Mouse (Mus musculus) monocyte, adult 2 months (primary cell): ENCODE data around the gene Ly86.

Experiments used
- DNase-seq, 2 experiments: peaks; one replicate each; pipeline ENCODE4 v3.0.0; 2022; ENCODE audit warnings: low spot score in 2 of 2, low read depth in 1 of 2

Gene Ly86

DNA sequence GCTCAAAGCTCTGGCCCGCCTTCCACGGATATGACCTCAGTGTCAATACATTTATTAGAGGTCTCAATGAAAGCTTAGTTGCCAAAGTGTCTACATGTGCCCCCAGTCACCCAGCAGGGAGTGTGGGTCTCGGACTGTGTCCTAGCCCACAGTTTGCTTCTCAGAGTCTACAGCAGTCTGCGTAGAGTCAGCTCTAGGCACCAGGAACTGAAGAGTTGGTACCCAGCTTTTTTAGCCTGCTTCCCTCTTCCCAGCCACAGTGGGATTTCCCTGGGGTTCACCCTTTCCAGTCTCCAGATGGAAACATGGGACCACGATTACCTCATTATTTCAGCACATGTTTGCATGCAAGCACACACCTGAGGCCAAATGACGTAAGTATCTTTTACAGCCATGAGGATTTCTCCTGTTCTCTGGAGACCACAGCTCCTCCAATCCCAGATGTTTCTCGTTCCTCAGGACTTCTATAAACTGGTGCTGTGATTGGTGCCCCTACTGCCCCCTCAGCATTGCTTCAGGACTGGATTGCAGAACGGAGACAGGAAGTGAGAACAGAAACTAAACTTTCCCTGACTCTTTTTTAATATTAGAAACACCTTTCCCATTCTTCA is 84.8 kb downstream of the Ly86 start:
- no peak for DNase-seq

GRCm38 (mm10) chr13:37431707-37432106 is 86.7 kb downstream of the Ly86 start:
- no peak for DNase-seq

DNA sequence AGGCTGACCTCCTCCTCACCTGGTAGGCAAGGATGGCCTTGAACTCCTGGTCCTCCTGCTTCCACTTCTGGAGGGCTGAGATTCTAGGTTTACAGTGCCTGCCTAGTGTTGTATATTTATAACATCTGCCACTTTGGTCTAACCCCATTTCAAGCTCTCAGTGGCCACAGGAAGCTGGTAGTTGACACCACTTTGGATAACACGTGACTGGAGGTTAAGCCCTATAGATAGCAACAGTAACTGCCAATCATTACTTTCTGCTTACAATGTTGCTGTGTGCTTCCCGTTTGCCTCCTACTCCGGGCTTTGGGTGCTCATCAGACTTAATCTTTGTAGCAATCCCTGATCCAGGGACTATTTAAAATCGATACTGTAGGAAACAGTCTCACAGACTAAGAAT is 87.6 kb downstream of the Ly86 start:
- DNase-seq: no peak

- no peak for DNase-seq
Observed at GRCm38 (mm10) chr13:37433142-37433541, 88.1 kb downstream of the Ly86 start.

DNA sequence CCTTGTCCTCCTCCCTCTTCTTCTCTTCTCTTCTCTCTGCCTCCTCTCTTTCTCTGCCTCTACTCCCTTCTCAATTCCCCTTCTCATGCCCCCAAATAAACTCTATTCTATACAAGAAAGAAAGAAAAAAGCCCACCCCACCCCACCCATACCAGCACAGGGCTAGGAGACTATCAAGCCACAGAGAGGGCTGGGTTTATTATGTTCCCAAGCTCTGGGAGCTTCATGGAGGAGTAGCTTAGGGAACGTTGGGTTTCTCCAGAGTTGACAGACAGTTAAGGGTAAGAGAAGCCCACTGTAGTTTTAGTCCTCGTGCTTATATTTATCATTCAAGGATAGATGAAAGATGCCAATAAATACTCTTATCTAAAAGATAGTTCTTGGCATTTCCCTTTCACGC is 88.7 kb downstream of the Ly86 start:
- DNase-seq: no peak

DNA sequence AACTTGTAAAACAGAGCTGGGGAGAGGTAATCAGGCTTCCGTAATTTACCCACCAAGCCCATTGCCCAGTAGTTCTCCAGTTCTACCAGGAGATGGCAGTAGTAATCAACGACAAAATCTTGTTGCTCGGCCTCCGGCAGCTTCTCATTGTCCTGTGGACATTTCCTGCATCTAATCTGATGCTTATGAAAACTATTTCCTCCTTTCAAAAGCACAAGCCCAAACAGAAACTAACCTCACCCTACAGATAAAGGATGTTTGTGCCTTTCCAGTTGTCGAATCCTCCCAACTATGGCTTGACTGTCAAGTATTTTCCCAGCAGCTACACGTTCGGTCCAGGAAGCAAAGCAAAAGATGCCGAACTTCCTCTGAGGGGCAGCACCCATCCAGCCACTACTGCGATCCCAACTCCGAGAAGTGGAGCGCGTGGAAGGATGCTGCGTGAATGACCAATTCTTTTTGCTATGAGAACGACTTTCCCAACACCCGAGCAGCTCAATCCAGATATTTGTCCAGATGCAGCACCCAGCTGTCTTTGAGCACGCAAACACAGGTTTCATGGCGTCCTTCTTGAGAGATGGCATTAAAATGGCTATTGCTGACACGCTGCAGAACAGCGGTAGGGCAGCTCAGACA is 89.2 kb downstream of the Ly86 start:
- DNase-seq: peak; percentile 31 to 59

GRCm38 (mm10) chr13:37434841-37435240 is 89.8 kb downstream of the Ly86 start:
- DNase-seq: no peak

GRCm38 (mm10) chr13:37436267-37437013 is 91.4 kb downstream of the Ly86 start:
- no peak for DNase-seq

- DNase-seq: no peak
Observed at GRCm38 (mm10) chr13:37438788-37439187, 93.8 kb downstream of the Ly86 start.

GRCm38 (mm10) chr13:37439477-37439876 is 94.5 kb downstream of the Ly86 start:
- no peak for DNase-seq

GRCm38 (mm10) chr13:37439941-37440340 is 94.9 kb downstream of the Ly86 start:
- no peak for DNase-seq

DNA sequence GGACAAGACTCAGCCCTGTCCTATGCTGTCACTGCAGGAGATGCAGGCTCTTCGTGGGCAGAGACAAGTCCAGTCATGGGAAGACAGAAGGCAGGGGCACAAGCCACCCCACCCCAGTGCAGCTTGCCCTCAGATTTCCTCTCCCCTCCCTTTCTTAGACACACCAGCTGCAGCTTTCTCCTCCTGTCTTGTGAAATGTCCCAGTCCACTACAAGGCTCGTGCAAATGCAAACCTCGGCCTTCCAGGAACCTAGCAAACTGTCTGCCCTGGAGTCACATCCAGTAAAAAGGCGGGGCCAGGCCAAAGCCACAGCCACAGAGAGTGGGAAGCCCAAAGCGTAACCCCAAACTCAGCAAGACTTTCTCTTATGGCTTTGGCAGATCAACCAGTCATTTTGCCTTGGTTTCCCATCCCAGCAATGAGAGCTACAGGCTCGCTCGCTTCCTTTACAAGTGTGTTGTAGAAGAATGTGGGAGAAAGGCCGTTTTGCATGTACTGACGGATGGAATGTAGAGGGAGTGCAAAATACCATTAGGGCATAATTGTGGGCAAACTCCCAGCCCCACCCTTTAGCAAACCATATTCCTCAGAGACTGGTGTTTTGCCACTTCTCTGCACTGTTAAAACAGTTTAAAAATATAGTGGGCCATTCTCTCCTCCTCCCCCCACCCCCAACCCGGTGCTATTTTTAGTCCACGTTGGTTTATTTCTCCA is 95.7 kb downstream of the Ly86 start:
- no peak for DNase-seq

- DNase-seq: no peak
Observed at GRCm38 (mm10) chr13:37442058-37442457, 97.0 kb downstream of the Ly86 start.

DNA sequence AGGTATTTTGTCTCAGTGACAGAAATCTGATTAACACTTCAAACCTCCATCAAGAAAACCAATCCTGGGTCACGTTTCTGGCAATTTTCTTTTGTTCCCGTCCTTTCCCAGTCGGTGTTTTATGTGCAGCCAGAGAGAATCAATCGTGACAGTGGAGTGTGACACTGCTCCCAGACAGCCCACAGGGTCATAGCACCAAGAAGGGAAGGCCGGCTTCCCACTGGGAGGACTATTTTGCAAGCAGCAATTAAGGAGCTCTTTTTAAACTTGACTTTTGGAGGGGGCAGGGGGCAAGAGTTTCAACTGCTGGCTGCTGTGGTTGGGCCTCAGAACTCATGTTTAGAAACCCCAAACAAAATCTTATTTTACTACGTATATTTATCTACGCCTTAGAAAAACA is 97.5 kb downstream of the Ly86 start:
- DNase-seq: no peak

DNA sequence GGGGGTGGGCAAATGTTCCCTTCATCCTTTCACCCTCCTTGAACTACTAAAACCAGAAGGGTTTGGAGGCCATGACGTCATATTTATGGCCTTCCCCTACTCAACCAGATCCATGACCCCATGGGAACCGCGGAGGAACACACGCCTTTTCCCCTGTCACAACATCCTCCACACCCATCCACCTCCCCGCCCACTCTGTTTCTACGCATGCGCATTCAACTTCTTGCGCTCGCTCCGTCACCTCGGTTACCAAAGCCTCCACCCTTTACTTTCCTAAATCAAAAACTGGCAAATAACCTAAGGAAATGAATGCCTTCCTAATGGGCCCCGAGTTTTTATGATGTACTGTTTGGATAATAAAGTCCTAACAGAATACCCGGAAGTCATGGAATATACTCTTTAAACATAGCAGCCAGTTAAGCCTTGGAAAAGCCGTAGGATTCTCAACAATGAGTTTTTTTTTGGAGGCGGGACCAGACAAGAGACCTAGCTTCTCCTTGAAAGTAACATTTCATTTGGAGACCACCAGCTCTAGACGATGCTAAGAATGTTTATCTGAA is 101.8 kb downstream of the Ly86 start:
- DNase-seq: no peak

DNA sequence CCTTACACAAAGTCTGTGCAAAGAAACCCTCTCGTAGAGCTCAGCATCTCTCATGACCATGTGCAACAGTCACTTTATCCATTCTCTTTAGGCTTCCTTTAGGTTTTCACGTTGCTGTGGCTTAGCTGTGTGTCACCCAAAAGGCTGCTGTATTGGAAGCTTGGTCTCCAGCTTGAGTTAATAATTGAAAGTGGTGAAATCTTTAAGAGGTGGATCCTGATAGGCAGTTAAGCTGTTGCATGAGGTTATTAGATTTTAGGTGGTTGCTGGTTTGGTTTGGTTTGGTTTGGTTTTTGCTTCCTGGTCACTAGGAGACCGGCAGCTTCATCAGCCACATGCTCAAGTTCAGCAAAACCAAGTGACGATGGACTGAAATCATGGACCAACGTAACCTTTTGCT is 106.0 kb downstream of the Ly86 start:
- no peak for DNase-seq

- peak; percentile 32 to 36 for DNase-seq
Observed at GRCm38 (mm10) chr13:37451471-37451870, 106.5 kb downstream of the Ly86 start.

GRCm38 (mm10) chr13:37452022-37452941 is 107.3 kb downstream of the Ly86 start:
- no peak for DNase-seq

- peak; percentile 64 to 75 for DNase-seq
Observed at GRCm38 (mm10) chr13:37453203-37453602, 108.2 kb downstream of the Ly86 start.

- DNase-seq: no peak
Observed at GRCm38 (mm10) chr13:37454356-37454755, 109.3 kb downstream of the Ly86 start.
